Comparison of ENCODE assay signal across 10 mouse cellular contexts in the genomic region with DNA sequence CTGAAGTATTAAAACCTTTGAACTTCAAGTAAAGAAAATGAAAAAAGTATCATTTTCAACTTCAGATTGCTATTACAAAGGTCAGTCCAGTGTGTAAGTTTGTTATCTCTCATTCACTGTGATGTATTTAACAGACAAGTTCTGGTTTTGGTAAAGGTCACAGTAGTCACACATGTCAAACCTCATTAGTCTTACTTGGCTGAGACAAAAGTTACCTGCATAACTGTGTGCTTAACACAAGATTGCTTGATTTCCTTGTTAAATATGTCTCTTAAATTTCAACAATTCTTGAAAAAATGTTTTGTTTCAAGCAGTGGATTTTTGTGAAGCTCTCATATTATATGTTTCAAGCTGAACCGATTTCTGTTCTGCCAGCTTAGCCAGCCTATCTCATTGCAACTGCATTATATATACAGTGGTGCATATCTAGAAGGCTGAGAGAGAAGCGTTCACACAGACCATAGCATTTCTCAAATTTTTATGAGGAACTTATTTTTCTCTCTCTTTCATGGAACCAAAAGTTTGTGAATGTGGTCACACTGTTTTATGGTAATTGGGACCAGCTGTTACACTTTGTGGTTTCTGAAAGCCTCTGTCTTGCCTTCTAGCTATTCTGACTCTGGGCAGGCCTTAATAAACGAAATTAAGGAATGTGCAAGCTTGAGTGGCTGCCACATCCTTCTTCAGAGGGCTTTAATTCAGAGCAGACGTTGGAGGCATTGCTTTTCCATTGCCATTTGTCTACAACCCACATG.
A peak's percentile ranks its signal among the peaks of the same experiment; 100 is the strongest.
DNase-seq lines count a peak whose midpoint lies in the region; TF ChIP-seq lines count a peak whose summit lies in the region.
"Had no signal": no experiment of that assay in that cellular context is flagged by ENCODE, and none has a peak within 500 bp of the region (broad histone marks: within the 10 kb centered on the region; RNA-seq: fewer than 3 reads in every experiment).

No protein-coding gene starts in this region.

- TF ChIP-seq POLR2A in embryonic fibroblast, embryonic 13.5 days (IDR thresholded peaks at IDR 0.05; ENCODE audit: low read depth, low read length) = peak; percentile 13; the same call in 1 of the 2 replicates

- no peaks in the 10 kb centered on the region for H3K79me2 ChIP-seq in C2C12 (ENCODE audit: control insufficient read depth, insufficient read depth)

- TF ChIP-seq CTCF in gastrocnemius, adult 2 months (IDR thresholded peaks at IDR 0.05) = no peak
- TF ChIP-seq CTCF in C2C12 (IDR thresholded peaks at IDR 0.05; ENCODE audit: control insufficient read depth, insufficient read depth, insufficient read length) = no peak
- TF ChIP-seq CTCF in embryonic fibroblast, embryonic 13.5 days (IDR thresholded peaks at IDR 0.05; ENCODE audit: borderline replicate concordance, insufficient read depth, low read length) = no peak

- no peaks in the 10 kb centered on the region for H3K27me3 ChIP-seq in C2C12 (ENCODE audit: control insufficient read depth, insufficient read depth, insufficient read length)

- no peaks in the 10 kb centered on the region for H3K36me3 ChIP-seq in C2C12 (ENCODE audit: control insufficient read depth, insufficient read depth)

- no peak overlapping the region for H3K4me3 ChIP-seq in gastrocnemius, adult 2 months
- no peak overlapping the region for H3K4me3 ChIP-seq in C2C12 (ENCODE audit: insufficient read depth, poor library complexity, severe bottlenecking)
- H3K4me3 ChIP-seq in embryonic fibroblast, embryonic 13.5 days (ENCODE audit: insufficient read depth, low read length) = no peak overlapping the region

- intact Hi-C loops in gastrocnemius, adult 2 months (cut with DNase I) = no loop called here

- H3K79me3 ChIP-seq in C2C12 (ENCODE audit: low read depth) = no peaks in the 10 kb centered on the region

- no peak for DNase-seq in gastrocnemius, adult 2 months
- DNase-seq in gastrocnemius, postnatal 10 days = no peak
- peak; percentile 8 to 51 for DNase-seq in kidney, postnatal 36 days
- DNase-seq in spleen, postnatal 14 days (ENCODE audit: low spot score in 2 of 2) = no peak
- DNase-seq in retina, postnatal 1 day = no peak
- no peak for DNase-seq in T-cell, adult 2 months (ENCODE audit: low spot score)
- DNase-seq: cerebellum, adult 8-10 months; lung, adult 2 months had no signal

- H3K4me1 ChIP-seq in embryonic fibroblast, embryonic 13.5 days (ENCODE audit: control insufficient read depth, insufficient read depth, low read length) = peaks cover 6% of the 10 kb centered on the region

- peak overlapping the region; percentile 35; the same call in 1 of the 2 replicates for H3K27ac ChIP-seq in gastrocnemius, adult 2 months
- peak overlapping the region; percentile 93 for H3K27ac ChIP-seq in embryonic fibroblast, embryonic 13.5 days (ENCODE audit: insufficient read depth, low read length)

- H3ac ChIP-seq in C2C12 (ENCODE audit: control insufficient read depth, insufficient read length, low read depth) = no peak overlapping the region

TF ChIP-seq in C2C12, 6 proteins besides CTCF, POLR2A, EP300 and RAD21:
- TF ChIP-seq MYOD1 (IDR thresholded peaks at IDR 0.05; ENCODE audit: control insufficient read depth, insufficient read length, low read depth) (peak; percentile 42), CEBPB (IDR thresholded peaks at IDR 0.05; ENCODE audit: low read depth) (no peak)

Comparison
In these comparisons a context has a peak if more than half of its experiments do, and no peak if none do; other contexts are left out.
1. DNase-seq: peak in kidney, postnatal 36 days (2 of 2); none in gastrocnemius, adult 2 months (single experiment), gastrocnemius, postnatal 10 days (single experiment), spleen, postnatal 14 days (0 of 2), retina, postnatal 1 day (single experiment) and T-cell, adult 2 months (single experiment).